Mouse (Mus musculus) urinary bladder, adult 18-20 months (tissue): ENCODE results near the gene Prss48.

Experiments
- DNase-seq, 2 experiments: peaks; one replicate each; pipeline ENCODE4 v3.0.0; 2022; ENCODE audit warnings: low spot score in 2 of 2, mixed read lengths in 2 of 2

The Prss48 gene

DNA sequence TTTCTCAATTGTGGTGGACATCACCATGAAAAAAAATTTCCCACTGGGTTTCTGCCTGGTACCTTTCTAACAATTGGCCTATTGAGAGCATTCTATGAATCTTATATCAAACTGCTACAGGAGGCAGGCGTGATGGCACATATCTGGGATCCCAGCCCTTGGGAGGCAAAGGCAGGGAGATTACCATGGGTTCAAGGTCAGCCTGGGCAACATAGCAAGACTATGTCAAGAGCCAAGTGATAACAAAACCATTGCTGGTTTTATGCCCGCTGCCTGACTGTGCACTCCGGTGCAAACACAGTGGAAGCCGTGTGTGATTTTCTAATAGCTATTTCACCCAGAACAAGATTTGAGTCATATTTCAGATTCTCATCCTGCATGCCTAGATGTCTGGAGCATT lies 51.4 kb downstream of the Prss48 start:
- DNase-seq: no peak
